Mouse (Mus musculus): ENCODE results near the gene Vax2.

GRCm38 (mm10) chr6:83711067-83711675 is at the start of gene Vax2:
- TF ChIP-seq CTCF (IDR thresholded peaks at IDR 0.05; ENCODE audit: extremely low read depth, insufficient read depth, low read length) = no peak
- TF ChIP-seq POLR2A (IDR thresholded peaks at IDR 0.05; ENCODE audit: extremely low read depth, insufficient read depth, low read length) = no peak
